Mouse (Mus musculus): ENCODE measurements around the gene 2310011J03Rik. TPM values are rescaled to one million over a fixed set of nuclear protein-coding genes. Genes with fewer than 3 reads are reported as not detected.
A peak's percentile ranks its signal among the peaks of the same experiment; 100 is the strongest.

2310011J03Rik gene
- polyA plus RNA-seq, 1 experiment, result 44.0 TPM

DNA sequence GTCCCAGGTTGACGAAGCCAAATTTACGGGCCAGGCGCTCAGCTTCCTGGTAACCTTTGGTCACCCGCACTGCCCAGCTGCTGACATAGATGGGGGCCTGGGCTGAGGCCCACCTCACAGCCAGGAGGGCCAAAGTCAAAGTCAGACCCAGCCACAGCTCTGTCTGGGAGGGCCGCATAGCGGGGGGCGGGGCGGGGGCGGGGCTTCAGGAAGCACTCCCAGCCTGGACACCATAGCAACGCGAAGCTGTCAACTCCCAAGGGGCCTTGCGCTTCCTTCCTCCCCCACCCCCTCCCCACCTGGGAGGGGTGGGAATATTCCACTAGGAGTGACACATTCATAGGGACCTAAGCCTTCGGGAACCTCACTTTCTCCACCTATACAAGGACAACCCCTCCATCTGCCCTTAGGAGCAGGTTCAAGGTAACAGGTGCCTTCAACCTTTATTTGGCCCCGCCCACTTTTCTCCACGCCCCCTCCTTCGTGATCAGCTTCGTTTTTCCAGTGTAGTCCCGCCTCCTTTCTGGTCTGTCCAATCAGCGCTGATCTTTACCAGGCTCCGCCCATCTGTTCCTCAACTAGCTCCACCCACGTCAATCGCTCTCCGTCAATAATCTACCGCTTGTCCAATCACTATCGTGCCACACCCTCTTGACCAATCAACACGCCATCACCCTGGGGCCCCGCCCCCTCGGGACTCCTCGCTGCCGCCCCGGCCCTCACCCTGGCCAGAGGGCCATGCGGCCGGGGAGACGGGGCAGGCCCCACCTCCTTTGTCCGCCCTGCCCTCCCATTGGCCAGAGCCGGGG is 9.1 kb upstream of the 2310011J03Rik start, which contains the start of the genes Pcsk4 and Reep6:
Pcsk4 (minus strand) TSS at position 226 of the 809 bp plus-strand sequence.
Reep6 (plus strand) TSS at position 681 of the 809 bp plus-strand sequence.
- no peaks in the 10 kb centered on the region for H3K79me2 ChIP-seq (ENCODE audit: control insufficient read depth, insufficient read depth)
- H3K4me3 ChIP-seq, result peak within 1 kb of the TSS; percentile 24
- peak; percentile 18 for TF ChIP-seq SRF (IDR thresholded peaks at IDR 0.05; ENCODE audit: control insufficient read depth, insufficient read length, low read depth)
- TF ChIP-seq REST (IDR thresholded peaks at IDR 0.05; ENCODE audit: insufficient read depth, insufficient read length), result no peak
- H3K4me2 ChIP-seq (ENCODE audit: low read depth), result peak within 1 kb of the TSS; percentile 98
- no peaks in the 10 kb centered on the region for H3K36me3 ChIP-seq (ENCODE audit: control insufficient read depth, insufficient read depth)
- H3K27me3 ChIP-seq (ENCODE audit: control insufficient read depth, insufficient read depth, insufficient read length), result no peaks in the 10 kb centered on the region
- H3ac ChIP-seq (ENCODE audit: control insufficient read depth, insufficient read length), result peak within 1 kb of the TSS; percentile 12

DNA sequence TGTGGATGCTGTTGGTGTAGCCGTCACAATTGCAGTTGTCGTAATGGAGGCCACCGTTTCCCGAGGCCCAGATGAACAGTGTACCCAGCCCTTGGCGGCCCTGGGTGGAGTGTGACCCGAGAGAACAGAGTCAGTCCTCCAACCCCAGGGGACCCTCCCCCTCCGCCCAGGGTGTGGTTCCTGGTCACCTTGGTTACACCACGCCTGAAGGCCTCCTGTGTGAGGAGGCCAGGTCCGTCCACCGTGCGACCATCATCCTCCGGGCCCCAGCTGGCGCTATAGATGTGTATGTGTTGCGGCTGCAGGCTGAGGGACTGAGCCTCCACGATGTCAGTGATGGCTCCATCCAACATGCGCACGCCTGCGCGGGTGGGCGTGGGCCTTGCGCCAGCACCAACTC is 4.7 kb upstream of the 2310011J03Rik start:
- TF ChIP-seq E2F4 (IDR thresholded peaks at IDR 0.05; ENCODE audit: insufficient read depth) (no peak), TCF12 (IDR thresholded peaks at IDR 0.05; ENCODE audit: insufficient read depth, poor library complexity, severe bottlenecking) (no peak), CEBPB (IDR thresholded peaks at IDR 0.05; ENCODE audit: insufficient read depth, poor library complexity, severe bottlenecking) (no peak), POLR2AphosphoS2 (IDR thresholded peaks at IDR 0.05; ENCODE audit: insufficient read length, low read depth) (no peak), MAX (IDR thresholded peaks at IDR 0.05; ENCODE audit: low read depth) (no peak), POLR2A (IDR thresholded peaks at IDR 0.05; ENCODE audit: insufficient read length, low read depth) (no peak), USF1 (IDR thresholded peaks at IDR 0.05; ENCODE audit: low read depth) (no peak), MYOD1 (IDR thresholded peaks at IDR 0.05; ENCODE audit: control insufficient read depth in 1 of 3, insufficient read length in 2 of 3, low read depth in 2 of 3) (no peak), MYOG (IDR thresholded peaks at IDR 0.05; ENCODE audit: control insufficient read depth in 1 of 3, insufficient read depth in 1 of 3, insufficient read length in 2 of 3, low read depth in 2 of 3) (no peak), REST (IDR thresholded peaks at IDR 0.05; ENCODE audit: insufficient read depth, insufficient read length) (no peak), SRF (IDR thresholded peaks at IDR 0.05; ENCODE audit: control insufficient read depth, insufficient read length, low read depth) (no peak), TCF3 (IDR thresholded peaks at IDR 0.05; ENCODE audit: insufficient read length, low read depth) (no peak)
- peaks cover 1% of the 10 kb centered on the region for H3K79me2 ChIP-seq (ENCODE audit: control insufficient read depth, insufficient read depth)
- H3K4me2 ChIP-seq (ENCODE audit: low read depth), result no peak overlapping the region
- H3ac ChIP-seq (ENCODE audit: control insufficient read depth, insufficient read length), result no peak overlapping the region
- H3K4me3 ChIP-seq, result no peak overlapping the region
- H3K36me3 ChIP-seq (ENCODE audit: control insufficient read depth, insufficient read depth), result no peaks in the 10 kb centered on the region
- H3K27me3 ChIP-seq (ENCODE audit: control insufficient read depth, insufficient read depth, insufficient read length), result no peaks in the 10 kb centered on the region

DNA sequence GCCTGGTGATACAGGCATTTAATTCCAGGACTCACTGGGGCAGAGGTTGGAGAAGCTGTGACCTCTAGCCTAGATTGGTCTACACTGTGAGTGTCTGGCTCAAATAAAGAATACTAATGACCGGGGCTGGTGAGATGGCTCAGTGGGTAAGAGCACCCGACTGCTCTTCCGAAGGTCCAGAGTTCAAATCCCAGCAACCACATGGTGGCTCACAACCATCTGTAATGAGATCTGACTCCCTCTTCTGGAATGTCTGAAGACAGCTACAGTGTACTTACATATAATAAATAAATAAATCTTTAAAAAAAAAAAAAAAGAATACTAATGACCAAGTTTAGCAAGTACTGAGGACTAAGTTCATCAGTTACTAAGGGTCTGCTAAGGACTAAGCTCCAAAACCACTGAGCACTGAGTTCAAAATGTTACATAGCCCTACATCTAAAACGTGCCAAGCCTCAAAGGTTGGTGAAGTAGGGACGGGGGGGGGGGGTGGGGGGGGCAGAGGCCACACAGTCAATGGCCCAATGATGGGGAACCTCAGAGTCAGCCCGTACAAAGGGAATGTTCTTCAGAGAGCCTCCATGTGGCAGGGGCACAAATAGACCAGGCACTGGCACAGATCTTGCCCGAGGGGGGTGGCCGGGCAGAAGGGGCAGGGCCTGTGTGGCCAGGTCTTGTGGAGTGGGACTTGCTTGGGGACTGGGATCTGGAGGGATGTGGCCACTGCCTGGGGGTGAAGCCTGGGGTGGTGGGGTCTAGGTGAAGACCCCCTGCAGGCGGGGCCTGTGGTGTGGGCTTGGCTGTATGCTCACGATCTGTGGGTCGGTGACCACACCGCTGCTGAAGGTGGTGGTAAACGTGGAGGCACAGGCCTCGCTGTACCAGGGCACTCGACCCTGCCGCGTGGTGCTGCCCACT is 4.0 kb upstream of the 2310011J03Rik start:
- Histone ChIP-seq H3K36me3 (ENCODE audit: control insufficient read depth, insufficient read depth) (no peaks in the 10 kb centered on the region), H3ac (ENCODE audit: control insufficient read depth, insufficient read length) (no peak overlapping the region), H3K4me3 (peak overlapping the region; percentile 44), H3K79me2 (ENCODE audit: control insufficient read depth, insufficient read depth) (peaks cover 8% of the 10 kb centered on the region), H3K27me3 (ENCODE audit: control insufficient read depth, insufficient read depth, insufficient read length) (no peaks in the 10 kb centered on the region), H3K4me2 (ENCODE audit: low read depth) (peak overlapping the region; percentile 74)
- TF ChIP-seq MYOG (IDR thresholded peaks at IDR 0.05; ENCODE audit: control insufficient read depth in 1 of 3, insufficient read depth in 1 of 3, insufficient read length in 2 of 3, low read depth in 2 of 3) (no peak), POLR2A (IDR thresholded peaks at IDR 0.05; ENCODE audit: insufficient read length, low read depth) (no peak), REST (IDR thresholded peaks at IDR 0.05; ENCODE audit: insufficient read depth, insufficient read length) (no peak), USF1 (IDR thresholded peaks at IDR 0.05; ENCODE audit: low read depth) (no peak), MAX (IDR thresholded peaks at IDR 0.05; ENCODE audit: low read depth) (no peak), SRF (IDR thresholded peaks at IDR 0.05; ENCODE audit: control insufficient read depth, insufficient read length, low read depth) (no peak), CEBPB (IDR thresholded peaks at IDR 0.05; ENCODE audit: insufficient read depth, poor library complexity, severe bottlenecking) (no peak), MYOD1 (IDR thresholded peaks at IDR 0.05; ENCODE audit: control insufficient read depth in 1 of 3, insufficient read length in 2 of 3, low read depth in 2 of 3) (no peak), POLR2AphosphoS2 (IDR thresholded peaks at IDR 0.05; ENCODE audit: insufficient read length, low read depth) (no peak), E2F4 (IDR thresholded peaks at IDR 0.05; ENCODE audit: insufficient read depth) (no peak), TCF12 (IDR thresholded peaks at IDR 0.05; ENCODE audit: insufficient read depth, poor library complexity, severe bottlenecking) (no peak), TCF3 (IDR thresholded peaks at IDR 0.05; ENCODE audit: insufficient read length, low read depth) (no peak)

DNA sequence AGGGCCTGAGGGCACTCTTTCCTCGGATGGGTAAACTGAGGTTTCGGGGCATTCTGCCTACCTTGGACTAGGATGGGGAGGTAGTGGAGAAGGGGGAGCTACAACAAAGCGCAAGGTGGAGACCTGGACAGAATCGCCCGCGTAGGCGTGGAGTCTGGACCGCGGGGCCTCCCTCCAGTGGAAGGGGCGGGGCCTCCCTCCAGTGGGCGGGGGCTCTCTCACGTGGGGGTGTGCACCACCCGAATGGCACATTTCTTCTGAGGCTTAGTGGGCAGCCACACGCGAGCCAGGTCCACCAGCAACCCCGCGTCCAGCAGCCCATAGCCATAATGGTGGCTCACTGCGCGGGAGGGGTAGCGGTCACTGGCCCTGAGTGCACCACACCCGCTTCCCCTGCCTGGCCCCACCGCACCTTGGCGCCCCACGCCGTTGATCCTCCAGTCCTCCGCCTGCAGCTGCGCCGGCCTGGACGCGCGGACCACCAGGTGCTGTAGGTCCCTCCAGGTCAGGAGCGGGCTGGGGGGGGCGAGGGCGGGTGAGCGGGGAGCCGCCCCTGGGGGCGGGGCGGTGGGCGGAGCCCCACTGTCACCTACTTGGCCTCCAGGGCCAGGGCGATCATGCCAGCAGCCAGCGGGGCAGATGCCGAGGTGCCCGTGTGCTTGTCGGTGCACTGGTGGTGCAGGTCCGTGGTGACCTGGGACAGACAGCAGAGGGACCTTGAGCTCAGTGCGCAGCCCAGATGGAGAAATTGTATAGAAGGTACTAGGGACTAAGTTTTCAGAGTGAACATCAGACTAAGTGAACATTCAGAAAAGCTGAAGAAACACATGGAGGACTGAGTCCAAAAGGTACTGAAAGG is 3.2 kb upstream of the 2310011J03Rik start:
- H3K4me3 ChIP-seq, result peak overlapping the region; percentile 44
- TF ChIP-seq MYOG (IDR thresholded peaks at IDR 0.05; ENCODE audit: control insufficient read depth in 1 of 3, insufficient read depth in 1 of 3, insufficient read length in 2 of 3, low read depth in 2 of 3) (peak in 1 of 3 experiments; percentile 2), MYOD1 (IDR thresholded peaks at IDR 0.05; ENCODE audit: control insufficient read depth in 1 of 3, insufficient read length in 2 of 3, low read depth in 2 of 3) (peak in 1 of 3 experiments; percentile 13), POLR2A (IDR thresholded peaks at IDR 0.05; ENCODE audit: insufficient read length, low read depth) (peak; percentile 53), POLR2AphosphoS2 (IDR thresholded peaks at IDR 0.05; ENCODE audit: insufficient read length, low read depth) (peak; percentile 54), USF1 (IDR thresholded peaks at IDR 0.05; ENCODE audit: low read depth) (no peak), TCF12 (IDR thresholded peaks at IDR 0.05; ENCODE audit: insufficient read depth, poor library complexity, severe bottlenecking) (no peak), CEBPB (IDR thresholded peaks at IDR 0.05; ENCODE audit: insufficient read depth, poor library complexity, severe bottlenecking) (no peak), E2F4 (IDR thresholded peaks at IDR 0.05; ENCODE audit: insufficient read depth) (no peak), MAX (IDR thresholded peaks at IDR 0.05; ENCODE audit: low read depth) (no peak), SRF (IDR thresholded peaks at IDR 0.05; ENCODE audit: control insufficient read depth, insufficient read length, low read depth) (no peak)
- peaks cover 10% of the 10 kb centered on the region for H3K79me2 ChIP-seq (ENCODE audit: control insufficient read depth, insufficient read depth)
- no peaks in the 10 kb centered on the region for H3K27me3 ChIP-seq (ENCODE audit: control insufficient read depth, insufficient read depth, insufficient read length)
- no peaks in the 10 kb centered on the region for H3K36me3 ChIP-seq (ENCODE audit: control insufficient read depth, insufficient read depth)
- H3ac ChIP-seq (ENCODE audit: control insufficient read depth, insufficient read length), result peak overlapping the region; percentile 4
- peak overlapping the region; percentile 74 for H3K4me2 ChIP-seq (ENCODE audit: low read depth)
